Mouse (Mus musculus): ENCODE measurements at regions not wholly inside any gene's neighbourhood (a gene's known extent, or its start where the extent isn't known, plus 50 kb on each side); places are given as distances from the start of the nearest gene placed in this dataset.

GRCm38 (mm10) chr11:105538421-105539210 lies 51.2 kb upstream of the Tanc2 start:
- no peak for DNase-seq (ENCODE audit: low read depth, low spot score)

- DNase-seq (ENCODE audit: low read depth, low spot score) = no peak
These were observed 57.2 kb upstream of the Tanc2 start for GRCm38 (mm10) chr11:105532616-105533015.

- no peak for DNase-seq (ENCODE audit: low read depth, low spot score)
These were observed 59.1 kb upstream of the Tanc2 start for GRCm38 (mm10) chr11:105530711-105531157.

- DNase-seq (ENCODE audit: low read depth, low spot score) = no peak
These were observed 63.7 kb upstream of the Tanc2 start for GRCm38 (mm10) chr11:105526066-105526465.

GRCm38 (mm10) chr11:105525608-105526007 lies 64.2 kb upstream of the Tanc2 start:
- no peak for DNase-seq (ENCODE audit: low read depth, low spot score)

GRCm38 (mm10) chr11:105524400-105524799 lies 65.4 kb upstream of the Tanc2 start:
- DNase-seq (ENCODE audit: low read depth, low spot score) = no peak

GRCm38 (mm10) chr11:105523765-105524164 lies 66.0 kb upstream of the Tanc2 start:
- no peak for DNase-seq (ENCODE audit: low read depth, low spot score)

- DNase-seq (ENCODE audit: low read depth, low spot score) = no peak
These were observed 63.9 kb upstream of the March10 start for GRCm38 (mm10) chr11:105520398-105520797.

- DNase-seq (ENCODE audit: low read depth, low spot score) = no peak
These were observed 56.7 kb upstream of the March10 start for GRCm38 (mm10) chr11:105513275-105513674.

- no peak for DNase-seq (ENCODE audit: low read depth, low spot score)
These were observed 54.1 kb upstream of the March10 start for GRCm38 (mm10) chr11:105510626-105511025.

- DNase-seq (ENCODE audit: low read depth, low spot score) = no peak
These were observed 53.5 kb upstream of the March10 start for GRCm38 (mm10) chr11:105510056-105510455.

GRCm38 (mm10) chr11:105508660-105509038 lies 52.1 kb upstream of the March10 start:
- no peak for DNase-seq (ENCODE audit: low read depth, low spot score)

- peak; percentile 72 for DNase-seq (ENCODE audit: low read depth, low spot score)
These were observed 51.6 kb upstream of the March10 start for GRCm38 (mm10) chr11:105507972-105508659.

- DNase-seq (ENCODE audit: low read depth, low spot score) = no peak
These were observed 50.9 kb upstream of the March10 start for GRCm38 (mm10) chr11:105507332-105507971.

Data from forelimb bud, embryonic 11.5 days (tissue).